Mouse (Mus musculus) lung, embryonic 16.5 days (tissue): ENCODE measurements around the gene Xrcc2. TPM values are rescaled to one million over a fixed set of nuclear protein-coding genes. Genes with fewer than 3 reads are reported as not detected.

Source experiments
- ATAC-seq: fragments of 200-750 bp; cut with Nextera tagmentation; 2 replicates; pipeline ENCODE4 v1.8.0; 2017; ENCODE audit warnings: low read depth, mild to moderate bottlenecking, moderate library complexity
- H3K27ac ChIP-seq: fragments of 300-500 bp; sonication (generic); 2 replicates; pipeline ENCODE4 v1.5.1; 2014; ENCODE audit warnings: mild to moderate bottlenecking, control low read depth, low read length
- H3K27me3 ChIP-seq: fragments of 300-500 bp; sonication (generic); 2 replicates; pipeline ENCODE4 v1.6.1; 2014; ENCODE audit warnings: low read depth, low read length, mixed read lengths; ENCODE audit not compliant: control insufficient read depth, insufficient read depth
- H3K36me3 ChIP-seq: fragments of 300-500 bp; sonication (generic); 2 replicates; pipeline ENCODE4 v1.6.1; 2014; ENCODE audit warnings: low read length; ENCODE audit not compliant: control insufficient read depth, insufficient read depth
- H3K4me1 ChIP-seq: fragments of 300-500 bp; sonication (generic); replicated peaks from 2 replicates; pipeline ENCODE4 v1.6.1; 2014; ENCODE audit warnings: low read length, mixed read lengths; ENCODE audit not compliant: control insufficient read depth, insufficient read depth
- H3K4me2 ChIP-seq: fragments of 300-500 bp; sonication (generic); 2 replicates; pipeline ENCODE4 v1.6.1; 2014; ENCODE audit warnings: low read depth, low read length, control low read depth
- H3K4me3 ChIP-seq: fragments of 300-500 bp; sonication (generic); 2 replicates; pipeline ENCODE4 v1.5.1; 2014; ENCODE audit warnings: mild to moderate bottlenecking, low read length, control low read depth
- H3K9ac ChIP-seq: fragments of 300-500 bp; sonication (generic); 2 replicates; pipeline ENCODE4 v1.6.1; 2014; ENCODE audit warnings: low read length, control low read depth
- H3K9me3 ChIP-seq: fragments of 300-500 bp; sonication (generic); 2 replicates; pipeline ENCODE4 v1.6.1; 2016; ENCODE audit warnings: low read length; ENCODE audit not compliant: control insufficient read depth
- WGBS: fragments of 180-500 bp; shearing (Covaris S2); extraction: QIAGEN DNeasy Blood & Tissue Kit; methylation state at CpG from one replicate; pipeline ENCODE4 v1.1.7; 2014; 5-methylcytosine and 5-hydroxymethylcytosine counted together
- polyA plus RNA-seq: library from polyadenylated mRNA; unstranded; fragments of >200 nt; fragmentation: Nextera tagmentation; extraction: Ambion mirVana; gene quantifications from 2 replicates; pipeline ENCODE4 v1.2.1, GENCODE M21; 2015

The Xrcc2 gene
- polyA plus RNA-seq, 1 experiment from 2014 or later = 9.4 TPM

DNA sequence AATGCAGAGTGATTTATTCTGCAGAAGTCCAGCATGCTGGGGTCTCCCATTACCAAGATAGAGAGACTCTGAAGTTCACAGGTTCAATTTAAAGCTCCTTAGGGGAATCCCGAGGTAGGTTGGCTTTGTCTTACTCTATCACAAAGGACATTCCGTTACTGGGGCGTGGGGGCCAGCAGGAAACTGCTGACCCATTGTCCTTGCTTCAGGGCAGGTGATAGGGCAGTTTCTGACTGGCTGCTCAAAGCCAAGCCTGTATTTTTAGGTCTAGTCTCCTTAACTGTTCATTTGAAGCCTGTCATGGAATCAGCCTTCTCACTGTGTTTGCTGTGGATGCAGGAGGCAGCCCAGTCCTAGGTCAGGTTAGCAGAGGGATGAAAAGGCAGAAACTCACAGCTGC lies 52.2 kb downstream of the Xrcc2 start:
- Histone ChIP-seq H3K4me2 (no peak overlapping the region), H3K27ac (no peak overlapping the region), H3K4me1 (no peaks in the 10 kb centered on the region), H3K36me3 (no peaks in the 10 kb centered on the region), H3K4me3 (no peak overlapping the region), H3K27me3 (no peaks in the 10 kb centered on the region), H3K9ac (no peak overlapping the region), H3K9me3 (no peaks in the 10 kb centered on the region)
- WGBS = 53% methylated on average over 3 of the region's 3 CpGs
- no peak for ATAC-seq

DNA sequence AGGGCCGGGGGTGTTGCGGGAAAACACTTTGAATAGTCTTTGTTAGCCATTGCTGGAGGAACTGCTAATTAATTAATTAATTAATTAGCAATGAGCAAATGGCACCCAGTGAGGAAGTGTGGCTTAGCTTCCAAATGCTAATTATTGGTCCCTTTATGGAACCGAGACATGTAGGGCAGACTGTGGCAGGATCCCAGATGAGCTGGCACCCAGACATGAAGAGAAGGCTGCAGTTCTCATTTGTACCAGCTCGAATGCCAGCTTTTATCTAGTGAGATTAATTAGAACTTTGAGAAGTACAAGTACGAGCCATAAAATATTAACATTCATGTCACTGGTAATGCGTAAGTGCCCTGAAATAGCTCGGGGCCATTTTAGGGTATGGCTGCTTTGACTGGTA lies 53.2 kb downstream of the Xrcc2 start:
- no peaks in the 10 kb centered on the region for H3K9me3 ChIP-seq
- H3K4me1 ChIP-seq = no peaks in the 10 kb centered on the region
- H3K9ac ChIP-seq = no peak overlapping the region
- 88% methylated on average over 7 of the region's 7 CpGs for WGBS
- H3K27ac ChIP-seq = no peak overlapping the region
- no peaks in the 10 kb centered on the region for H3K27me3 ChIP-seq
- no peak overlapping the region for H3K4me3 ChIP-seq
- no peaks in the 10 kb centered on the region for H3K36me3 ChIP-seq
- no peak overlapping the region for H3K4me2 ChIP-seq
- no peak for ATAC-seq

DNA sequence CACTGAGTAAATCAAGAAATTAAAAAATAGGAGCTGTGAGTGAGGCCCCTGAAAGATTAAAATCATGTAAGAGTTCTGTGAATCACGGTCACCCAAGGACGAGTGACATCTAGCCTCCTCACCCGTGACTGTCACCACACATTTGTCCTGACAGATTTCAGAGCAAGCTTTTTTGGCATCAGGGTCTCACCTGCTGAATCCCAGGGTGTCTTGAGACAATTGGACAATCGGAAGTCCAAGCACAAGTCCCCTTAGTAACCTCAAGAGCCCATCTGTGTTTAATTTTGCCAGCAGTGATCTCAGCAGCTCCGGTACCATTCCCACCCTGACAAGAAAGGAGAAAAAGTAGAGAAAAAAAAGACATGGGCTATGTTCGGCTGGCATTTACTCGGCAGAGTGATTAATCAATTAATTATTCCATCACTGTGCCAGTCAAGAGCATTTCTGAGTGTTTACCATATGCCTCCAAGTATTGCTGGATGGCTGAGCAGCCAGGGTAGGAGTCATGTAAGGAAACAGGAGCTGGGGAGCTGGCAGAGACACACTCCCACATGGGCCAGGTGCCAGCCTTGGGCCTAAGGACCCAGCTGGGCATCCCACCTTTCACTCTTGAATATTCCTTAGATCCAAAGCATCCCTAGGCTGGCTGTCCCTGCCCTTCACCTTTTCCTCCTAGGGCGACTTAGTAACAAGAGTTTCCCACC lies 59.8 kb downstream of the Xrcc2 start:
- no peak overlapping the region for H3K4me2 ChIP-seq
- H3K9ac ChIP-seq = no peak overlapping the region
- H3K4me3 ChIP-seq = no peak overlapping the region
- no peak overlapping the region for H3K27ac ChIP-seq
- no peaks in the 10 kb centered on the region for H3K27me3 ChIP-seq
- no peaks in the 10 kb centered on the region for H3K9me3 ChIP-seq
- WGBS = 74% methylated on average over 8 of the region's 8 CpGs
- no peaks in the 10 kb centered on the region for H3K36me3 ChIP-seq
- ATAC-seq = no peak
- H3K4me1 ChIP-seq = no peaks in the 10 kb centered on the region

DNA sequence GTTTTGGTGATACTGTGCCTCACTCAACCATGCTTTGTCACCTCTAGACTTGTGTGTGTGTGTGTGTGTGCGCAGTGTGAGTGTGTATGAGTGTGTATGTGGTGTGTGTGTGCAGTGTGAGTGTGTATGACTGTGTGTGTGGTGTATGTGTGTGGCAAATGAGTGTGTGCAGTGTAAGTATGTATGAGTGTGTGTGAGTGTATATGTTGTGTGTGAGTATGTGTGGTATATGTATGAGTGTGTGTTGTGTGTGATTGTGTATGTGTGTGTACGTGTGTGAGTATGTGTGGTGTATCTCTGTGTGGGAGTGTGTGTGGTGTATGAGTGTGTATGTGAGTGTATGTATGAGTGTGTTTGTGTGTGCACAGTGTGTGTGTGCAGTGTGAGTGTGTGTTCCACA lies 61.1 kb downstream of the Xrcc2 start:
- no peak overlapping the region for H3K4me2 ChIP-seq
- no peaks in the 10 kb centered on the region for H3K9me3 ChIP-seq
- no peak overlapping the region for H3K4me3 ChIP-seq
- no peak for ATAC-seq
- H3K36me3 ChIP-seq = no peaks in the 10 kb centered on the region
- no peaks in the 10 kb centered on the region for H3K27me3 ChIP-seq
- no peaks in the 10 kb centered on the region for H3K4me1 ChIP-seq
- no peak overlapping the region for H3K9ac ChIP-seq
- no peak overlapping the region for H3K27ac ChIP-seq
- 94% methylated on average over 2 of the region's 2 CpGs for WGBS

DNA sequence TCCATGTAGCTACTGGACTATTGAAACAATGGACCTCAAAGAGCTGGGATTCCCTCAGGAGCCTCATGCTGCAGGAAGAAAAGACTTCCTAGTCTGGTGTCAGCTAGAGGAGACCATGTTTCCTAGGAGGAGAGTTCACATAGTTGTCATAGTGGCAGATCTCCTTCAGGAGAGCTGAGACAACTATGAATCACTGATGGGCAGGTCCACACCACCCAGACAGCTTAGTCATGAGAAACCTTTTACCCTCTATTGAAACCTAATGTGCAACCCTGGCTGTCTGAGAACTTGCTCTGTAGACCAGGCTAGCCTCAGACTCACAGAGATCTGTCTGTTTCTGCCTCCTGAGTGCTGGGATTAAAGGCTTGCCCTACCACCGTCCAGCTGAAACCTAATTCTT lies 62.9 kb downstream of the Xrcc2 start:
- Histone ChIP-seq H3K36me3 (no peaks in the 10 kb centered on the region), H3K4me1 (no peaks in the 10 kb centered on the region), H3K27me3 (no peaks in the 10 kb centered on the region), H3K9me3 (no peaks in the 10 kb centered on the region), H3K4me2 (no peak overlapping the region), H3K4me3 (no peak overlapping the region), H3K27ac (no peak overlapping the region), H3K9ac (no peak overlapping the region)
- ATAC-seq = no peak
- 100% methylated on average over 1 of the region's 1 CpGs for WGBS

Other genes with a start within 250 kb of the Xrcc2 start
- 10.2 and 10.4 TPM in 2 replicates for gene Kmt2c, start 207.0 kb downstream of the Xrcc2 start, polyA plus RNA-seq
- not detected in 2 replicates for gene Cct8l1, start 189.8 kb downstream of the Xrcc2 start, polyA plus RNA-seq
- gene Actr3b, start 54.2 kb upstream of the Xrcc2 start, polyA plus RNA-seq = 2.0 and 2.3 TPM in 2 replicates
- gene Gm21663, start 236.6 kb upstream of the Xrcc2 start, polyA plus RNA-seq = not detected in 2 replicates
- gene Gm21671, start 248.6 kb upstream of the Xrcc2 start, polyA plus RNA-seq = not detected in 2 replicates